Mouse (Mus musculus) cortical plate, adult 2 months (tissue): ENCODE results near the gene Tst. TPM values are rescaled to one million over a fixed set of nuclear protein-coding genes. Genes with fewer than 3 reads are reported as not detected.
A peak's percentile ranks its signal among the peaks of the same experiment; 100 is the strongest.

Experiments
- H3K27ac ChIP-seq: fragments of 200-500 bp; 2 replicates; pipeline ENCODE4 v1.5.1; 2012; ENCODE audit warnings: low read length, control low read depth, inconsistent platforms; ENCODE audit not compliant: insufficient read depth
- H3K4me1 ChIP-seq: fragments of 200-500 bp; 2 replicates; pipeline ENCODE4 v1.6.1; 2011; ENCODE audit warnings: low read length; ENCODE audit not compliant: control insufficient read depth, insufficient read depth
- H3K4me3 ChIP-seq: fragments of 200-500 bp; 2 replicates; pipeline ENCODE4 v1.5.1; 2011; ENCODE audit warnings: mild to moderate bottlenecking, low read length, control low read depth; ENCODE audit not compliant: insufficient read depth
- CTCF ChIP-seq: fragments of 200-500 bp; IDR thresholded peaks from 2 replicates; pipeline ENCODE4 v1.5.1; 2011; ENCODE audit warnings: mild to moderate bottlenecking, control low read depth, low read length; ENCODE audit not compliant: insufficient read depth; ENCODE audit errors: extremely low read depth
- POLR2A ChIP-seq: fragments of 200-500 bp; IDR thresholded peaks from 2 replicates; pipeline ENCODE4 v1.6.1; 2011; ENCODE audit warnings: mild to moderate bottlenecking, low read length, control low read depth; ENCODE audit not compliant: insufficient read depth; ENCODE audit errors: extremely low read depth
- polyA plus RNA-seq: library from polyadenylated mRNA; depleted of rRNA; stranded (reverse); fragments of >200 nt; gene quantifications from 2 replicates; pipeline ENCODE4 v1.2.3, GENCODE M21; 2012

Gene Tst
- polyA plus RNA-seq, 1 experiment: 67.6 TPM

DNA sequence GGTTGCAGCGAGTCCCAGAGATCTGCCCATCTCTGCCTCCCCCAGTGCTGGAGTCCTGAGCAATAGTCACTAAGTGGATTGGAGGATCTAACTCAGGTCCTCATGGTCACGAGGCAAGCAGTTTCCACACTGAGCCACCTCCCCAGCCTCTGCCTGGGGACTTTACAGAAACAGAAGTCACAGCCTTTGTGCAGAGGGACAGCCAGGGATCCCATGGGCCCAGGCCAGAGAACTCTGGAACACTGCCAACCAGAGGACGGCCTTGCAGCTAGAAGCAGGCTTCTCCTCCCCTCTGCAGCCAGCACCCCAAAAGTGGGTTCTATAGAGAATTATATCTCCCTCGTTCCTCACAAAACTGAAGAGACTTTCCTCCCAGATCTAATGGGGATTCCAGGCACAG lies 3.8 kb downstream of the Tst start:
- TF ChIP-seq POLR2A (no peak), CTCF (no peak)
- no peak overlapping the region for H3K4me3 ChIP-seq
- peak overlapping the region; percentile 81 for H3K27ac ChIP-seq
- H3K4me1 ChIP-seq: peaks cover 5% of the 10 kb centered on the region; the same call in 1 of the 2 replicates

DNA sequence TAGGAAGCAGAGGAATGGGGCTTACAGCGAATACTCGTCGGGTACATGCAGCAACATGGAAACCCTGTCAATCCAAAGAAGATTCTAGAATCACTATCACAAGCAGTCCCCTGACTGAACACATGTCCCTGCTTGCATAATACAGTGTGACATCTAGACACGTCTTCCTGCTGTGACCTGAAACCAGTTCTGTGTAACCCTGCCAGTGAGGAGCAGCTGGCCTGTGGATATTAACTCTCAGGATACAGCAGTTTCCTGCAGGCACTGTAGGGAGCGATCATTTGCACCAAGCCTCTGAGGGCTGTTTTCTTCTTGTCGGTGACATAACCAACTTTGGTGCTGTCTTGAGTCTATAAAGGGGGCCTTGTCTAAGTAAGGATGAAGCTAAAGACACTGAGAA lies 4.4 kb downstream of the Tst start:
- TF ChIP-seq POLR2A: no peak
- no peak for TF ChIP-seq CTCF
- Histone ChIP-seq H3K4me3 (no peak overlapping the region), H3K27ac (peak overlapping the region; percentile 81), H3K4me1 (peaks cover 5% of the 10 kb centered on the region; the same call in 1 of the 2 replicates)

DNA sequence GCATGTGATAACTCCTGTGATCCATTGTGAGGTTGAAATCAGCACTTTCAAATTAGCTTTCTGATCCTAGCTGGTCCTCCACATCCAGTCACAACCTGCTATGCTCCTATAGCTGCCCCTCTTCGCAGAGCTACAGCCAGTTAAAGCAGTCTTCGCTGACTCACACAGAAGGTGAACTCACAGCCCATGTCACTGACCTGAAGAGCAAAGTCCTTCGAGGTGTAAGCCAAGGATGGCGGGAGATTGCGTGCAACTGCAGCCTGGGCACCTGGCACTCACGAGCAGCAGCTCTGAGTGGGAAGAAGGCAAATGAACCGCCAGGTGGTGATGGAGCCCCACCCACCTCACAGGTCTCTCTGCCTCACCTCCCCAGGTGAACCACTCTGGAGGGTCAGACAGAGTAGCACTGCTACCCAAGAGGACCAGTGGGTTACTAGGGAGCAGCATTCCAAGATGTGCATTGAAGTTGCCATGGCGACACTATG lies 10.2 kb downstream of the Tst start, which contains the start of gene Tex33:
TSS of gene Tex33 (minus strand) at position 435 of the 485 bp plus-strand sequence.
- no peak within 1 kb of the TSS for H3K4me3 ChIP-seq
- H3K4me1 ChIP-seq: no peaks in the 10 kb centered on the region
- H3K27ac ChIP-seq: no peak within 1 kb of the TSS
- no peak for TF ChIP-seq CTCF
- no peak for TF ChIP-seq POLR2A

DNA sequence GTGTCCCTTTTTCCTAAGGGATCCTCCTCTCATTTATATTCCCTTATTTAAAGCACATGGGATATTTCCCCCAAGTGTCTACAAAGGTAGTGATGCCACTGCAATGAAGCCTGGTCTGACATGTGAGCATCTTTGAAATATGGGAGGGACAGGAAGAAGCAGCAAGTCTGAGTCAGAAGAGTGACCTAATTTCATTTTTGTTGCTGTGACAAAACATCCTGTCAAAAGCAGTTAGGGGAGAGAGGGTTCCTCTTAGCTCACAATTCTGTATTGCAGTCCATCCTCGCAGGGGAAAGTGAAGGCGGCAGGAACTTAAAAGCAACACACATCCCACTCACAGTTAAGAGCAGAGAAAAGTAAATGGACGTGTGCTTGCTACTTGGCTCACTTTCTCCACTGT lies 14.9 kb downstream of the Tst start:
- H3K27ac ChIP-seq: no peak overlapping the region
- TF ChIP-seq CTCF (no peak), POLR2A (no peak)
- H3K4me3 ChIP-seq: no peak overlapping the region
- H3K4me1 ChIP-seq: no peaks in the 10 kb centered on the region

DNA sequence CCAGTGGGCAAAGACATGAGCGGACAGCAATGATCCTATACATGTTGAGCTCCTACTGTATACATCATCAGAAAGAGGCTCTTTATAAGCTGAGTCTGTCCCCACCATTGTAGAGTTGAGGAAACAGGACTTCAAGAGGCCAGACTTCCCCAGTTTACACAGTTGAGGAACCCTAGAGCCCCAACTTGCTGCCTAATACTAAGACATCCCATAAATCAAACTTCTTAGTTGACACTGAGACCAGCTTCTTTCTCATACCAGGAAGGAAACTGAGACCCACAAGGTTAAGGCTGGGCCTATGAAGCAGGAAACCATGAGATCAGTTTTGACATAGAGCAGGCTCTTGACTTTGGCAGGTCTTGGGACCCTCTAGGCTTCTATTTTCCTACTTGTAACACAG lies 20.1 kb downstream of the Tst start:
- H3K27ac ChIP-seq: no peak overlapping the region
- H3K4me1 ChIP-seq: 0 out of 2 replicates have a peak, but pooled peaks cover 4% of the 10 kb centered on the region
- no peak for TF ChIP-seq POLR2A
- TF ChIP-seq CTCF: no peak
- H3K4me3 ChIP-seq: no peak overlapping the region

DNA sequence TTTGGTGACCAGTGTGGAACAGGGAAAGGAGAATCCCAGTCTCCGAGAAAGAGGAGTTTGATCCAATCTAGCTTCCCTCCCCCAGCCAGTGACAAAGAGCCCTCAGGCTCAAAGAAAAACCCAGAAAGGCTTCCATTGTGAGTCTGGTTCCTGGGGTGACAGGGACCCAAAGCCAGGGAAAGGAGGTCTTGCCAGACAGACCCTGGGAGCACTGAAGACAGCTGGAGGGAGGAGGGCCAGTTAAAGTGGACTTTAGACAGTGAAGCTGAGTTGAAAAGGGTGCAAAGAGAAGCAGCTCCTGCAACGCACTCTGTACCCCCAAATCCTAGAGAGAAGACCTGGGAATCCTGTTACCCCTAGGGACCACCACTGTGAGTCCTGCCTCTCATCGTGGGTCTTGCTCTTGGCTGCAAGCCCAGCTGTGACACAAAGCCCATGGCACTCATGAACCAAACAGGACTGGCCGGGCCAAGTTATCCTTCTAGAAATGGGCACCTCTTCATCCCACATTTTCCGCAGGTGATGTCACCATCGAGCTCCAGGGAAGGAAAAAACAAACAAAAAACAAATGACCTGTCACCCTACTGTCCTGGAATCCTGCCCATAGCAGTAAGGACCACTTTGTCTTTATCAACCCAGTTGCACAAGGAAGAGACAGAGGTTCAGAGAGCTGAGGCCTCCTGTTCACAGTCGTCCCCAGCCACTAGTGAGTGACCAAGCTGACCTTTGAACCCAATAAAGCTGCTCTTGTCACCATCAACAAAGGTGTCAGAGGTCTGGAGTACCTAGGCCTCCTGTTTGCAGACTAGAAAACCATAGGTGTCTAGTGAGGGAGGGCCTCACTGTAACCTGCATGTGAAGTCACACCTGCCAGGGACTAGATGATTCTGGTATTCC lies 21.2 kb downstream of the Tst start:
- H3K4me3 ChIP-seq: no peak overlapping the region
- H3K27ac ChIP-seq: peak overlapping the region; percentile 41
- no peak for TF ChIP-seq CTCF
- TF ChIP-seq POLR2A: no peak
- 0 out of 2 replicates have a peak, but pooled peaks cover 4% of the 10 kb centered on the region for H3K4me1 ChIP-seq

DNA sequence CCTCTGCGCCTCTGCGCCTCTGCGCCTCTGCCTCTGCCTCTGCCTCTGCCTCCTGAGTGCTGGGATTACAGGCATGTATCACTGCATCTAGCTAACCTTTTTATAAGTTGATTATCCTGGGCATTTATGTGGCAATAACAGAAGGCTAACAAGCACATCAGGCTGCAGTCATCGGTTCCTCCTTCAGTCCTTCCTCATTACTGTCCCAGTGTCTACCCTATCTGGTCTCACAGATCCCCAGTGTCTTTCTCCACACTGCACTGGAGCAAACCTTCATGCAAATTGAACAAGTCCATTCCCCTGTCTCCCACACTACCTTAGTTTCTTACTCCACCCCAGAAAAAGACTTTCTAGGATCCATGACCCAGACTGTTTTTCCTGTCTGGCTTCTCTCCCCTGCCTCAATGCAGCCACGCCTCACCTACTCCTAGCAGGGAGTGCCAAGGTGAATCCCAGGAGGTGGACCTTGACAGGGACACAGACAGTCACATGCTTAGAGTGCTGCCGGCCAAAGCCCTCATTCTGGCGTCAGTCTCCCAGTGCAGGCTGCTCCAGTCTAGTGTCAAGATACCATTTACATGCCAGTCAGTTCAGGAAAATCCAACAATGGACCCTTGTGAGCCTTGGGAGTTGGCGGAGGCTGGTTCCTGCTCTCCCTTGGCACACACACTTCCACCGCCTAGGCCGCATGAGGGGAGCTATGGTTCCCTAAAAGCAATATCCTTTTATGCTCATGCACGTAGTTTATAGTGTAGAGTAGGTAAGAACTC lies 22.1 kb downstream of the Tst start:
- H3K27ac ChIP-seq: peak overlapping the region; percentile 79; the same call in 1 of the 2 replicates
- TF ChIP-seq CTCF (no peak), POLR2A (no peak)

DNA sequence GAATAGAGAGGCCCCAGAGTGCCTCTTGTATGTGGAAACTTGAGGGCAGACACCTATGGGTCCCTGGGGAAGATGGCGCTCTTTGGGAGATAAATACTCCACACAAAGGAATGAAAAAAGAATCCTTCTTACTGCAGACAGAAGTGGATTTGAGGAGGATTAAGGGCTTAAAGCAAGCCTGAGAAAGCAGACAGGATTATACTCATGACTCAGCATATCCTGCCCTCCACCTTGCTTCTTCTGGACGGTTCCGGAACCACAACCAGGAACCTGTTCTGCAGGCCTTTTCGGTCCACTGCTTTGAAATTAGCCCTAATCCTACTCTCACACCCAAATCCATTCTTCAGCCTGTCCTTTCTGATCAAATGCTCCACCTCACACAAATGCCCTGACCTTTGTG lies 23.6 kb downstream of the Tst start:
- no peak overlapping the region for H3K4me3 ChIP-seq
- peaks cover 4% of the 10 kb centered on the region; the same call in 1 of the 2 replicates for H3K4me1 ChIP-seq
- TF ChIP-seq POLR2A: no peak
- no peak for TF ChIP-seq CTCF
- no peak overlapping the region for H3K27ac ChIP-seq

More for the DNA sequence above, 22.1 kb downstream of the Tst start:
- no peak overlapping the region for H3K4me3 ChIP-seq
- 0 out of 2 replicates have a peak, but pooled peaks cover 4% of the 10 kb centered on the region for H3K4me1 ChIP-seq

DNA sequence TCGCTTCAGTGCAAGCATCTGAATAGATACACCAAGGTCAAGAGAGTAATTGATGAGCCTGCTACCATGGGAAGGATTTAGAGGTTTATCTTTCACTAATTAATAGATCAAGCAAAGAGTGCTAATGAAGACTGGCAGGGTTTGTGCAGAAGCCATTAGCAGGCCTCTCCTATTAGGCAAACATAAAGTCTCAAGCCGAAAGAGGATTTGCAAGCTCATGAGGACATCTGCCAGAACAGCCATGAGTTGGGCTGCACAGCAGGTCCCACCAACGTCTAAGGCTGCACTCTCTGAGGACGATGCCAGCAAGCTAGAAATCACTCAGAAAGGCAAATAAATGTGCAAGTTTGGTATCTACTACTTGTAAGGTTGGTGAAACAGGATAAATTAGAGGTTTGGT lies 25.0 kb downstream of the Tst start:
- TF ChIP-seq POLR2A (no peak), CTCF (no peak)
- Histone ChIP-seq H3K27ac (no peak overlapping the region), H3K4me3 (no peak overlapping the region), H3K4me1 (peaks cover 4% of the 10 kb centered on the region; the same call in 1 of the 2 replicates)
